Mouse (Mus musculus) megakaryocyte, embryonic 14.5 days (primary cell): ENCODE results near the gene Pbx2. TPM values are rescaled to one million over a fixed set of nuclear protein-coding genes. Genes with fewer than 3 reads are reported as not detected.
A peak's percentile ranks its signal among the peaks of the same experiment; 100 is the strongest.

ENCODE experiments used
- H3K27me3 ChIP-seq: replicated peaks from 2 replicates; pipeline ENCODE3; 2012; ENCODE audit warnings: inconsistent platforms
- H3K36me3 ChIP-seq: replicated peaks from 2 replicates; pipeline ENCODE3; 2012; ENCODE audit warnings: low read length, inconsistent platforms, mixed read lengths
- H3K4me1 ChIP-seq: 2 replicates; pipeline ENCODE4 v1.6.1; 2012; ENCODE audit warnings: inconsistent platforms
- H3K4me3 ChIP-seq: replicated peaks from 2 replicates; pipeline ENCODE3; 2012; ENCODE audit warnings: moderate library complexity, mild to moderate bottlenecking, inconsistent platforms
- H3K9me3 ChIP-seq: 2 replicates; pipeline ENCODE4 v1.6.1; 2012; ENCODE audit warnings: inconsistent platforms
- FLI1 ChIP-seq: IDR thresholded peaks from 2 replicates; pipeline ENCODE4 v1.6.1; 2012; ENCODE audit warnings: low read length, inconsistent platforms, mixed read lengths
- GATA1 ChIP-seq: IDR thresholded peaks from 3 replicates; pipeline ENCODE4 v1.6.1; 2012; ENCODE audit warnings: mixed read lengths, low read length, inconsistent platforms, borderline replicate concordance
- polyA plus RNA-seq: library from polyadenylated mRNA; stranded (reverse); fragments of >175 nt; gene quantifications from 2 replicates; pipeline ENCODE4 v1.2.3, GENCODE M21; 2012; ENCODE audit warnings: low replicate concordance; ENCODE audit not compliant: insufficient read depth

Pbx2 gene
- polyA plus RNA-seq, 1 experiment, result 181 TPM

DNA sequence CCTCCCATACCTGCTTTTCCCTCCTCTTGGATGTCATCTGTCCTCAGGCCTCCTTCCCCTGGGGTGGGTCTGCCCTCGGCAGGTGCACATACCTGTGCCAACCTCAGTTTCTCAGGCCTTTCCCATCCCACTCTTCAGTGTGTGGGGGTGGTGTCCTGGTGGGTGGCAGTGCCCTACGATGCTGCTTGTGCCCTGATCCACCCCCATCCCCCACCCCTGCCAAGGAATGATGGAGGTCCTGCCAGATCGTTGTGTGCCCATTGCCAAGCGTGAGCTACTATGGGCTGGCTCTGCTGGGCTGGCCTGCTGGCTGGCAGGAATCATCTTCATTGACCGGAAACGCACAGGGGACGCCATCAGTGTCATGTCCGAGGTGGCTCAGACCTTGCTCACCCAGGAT, 20.0 kb downstream of the Pbx2 start:
- H3K27me3 ChIP-seq, result no peaks in the 10 kb centered on the region
- peaks cover 46% of the 10 kb centered on the region for H3K4me1 ChIP-seq
- TF ChIP-seq FLI1 (no peak), GATA1 (no peak)
- no peak overlapping the region for H3K4me3 ChIP-seq
- peaks cover 85% of the 10 kb centered on the region for H3K36me3 ChIP-seq
- H3K9me3 ChIP-seq, result no peaks in the 10 kb centered on the region

DNA sequence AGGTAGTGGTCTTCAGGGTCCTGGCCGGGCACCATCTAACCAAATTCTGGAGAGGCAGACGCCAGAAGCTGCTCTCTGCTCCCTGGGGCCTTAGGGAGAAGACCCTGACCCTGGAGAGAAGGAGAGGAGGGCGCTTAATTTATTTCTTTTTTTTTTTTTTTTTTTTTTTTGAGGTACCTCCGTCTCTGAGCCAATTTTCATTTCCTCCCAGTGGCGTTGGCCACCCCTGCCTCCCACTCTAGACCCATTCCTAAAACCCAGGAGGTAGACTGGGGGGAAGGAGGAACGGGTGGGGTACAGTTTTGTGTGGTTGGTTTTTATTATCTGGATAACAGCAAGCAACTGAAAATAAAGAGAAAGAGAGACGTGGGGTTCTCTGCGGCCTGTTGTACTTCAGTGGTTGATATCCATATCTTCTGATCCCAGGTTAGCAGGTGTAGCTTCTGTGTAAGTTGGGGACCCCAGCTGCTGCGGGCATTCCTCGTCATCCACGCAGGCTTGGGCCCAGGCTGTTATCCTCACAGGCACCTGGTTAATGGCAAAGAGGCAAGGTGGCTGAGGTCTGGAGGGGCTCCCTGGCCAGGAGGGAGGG, 22.1 kb downstream of the Pbx2 start:
- no peak overlapping the region for H3K4me3 ChIP-seq
- no peaks in the 10 kb centered on the region for H3K27me3 ChIP-seq
- H3K4me1 ChIP-seq, result peaks cover 32% of the 10 kb centered on the region

DNA sequence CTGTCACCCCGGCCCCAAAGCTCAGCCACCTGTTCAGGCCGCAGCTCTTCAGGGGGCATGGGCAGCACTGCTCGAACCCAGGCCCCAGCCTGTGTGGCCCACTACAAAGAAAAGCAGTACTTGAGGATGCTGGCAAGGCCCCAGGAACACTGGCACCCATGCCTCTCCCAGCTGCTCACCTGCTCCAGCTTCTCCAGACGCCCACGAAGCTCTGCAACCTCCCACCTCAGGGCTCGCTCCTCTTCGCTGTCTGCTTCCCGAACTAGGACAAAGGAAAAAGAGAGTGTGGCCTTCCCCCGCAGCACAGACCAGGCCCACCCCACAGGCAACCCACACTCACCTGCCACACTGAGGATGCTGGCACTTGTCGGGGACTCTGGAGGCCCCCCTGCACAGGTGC, 22.8 kb downstream of the Pbx2 start:
- Histone ChIP-seq H3K4me3 (no peak overlapping the region), H3K27me3 (no peaks in the 10 kb centered on the region), H3K36me3 (peaks cover 85% of the 10 kb centered on the region), H3K9me3 (no peaks in the 10 kb centered on the region), H3K4me1 (peaks cover 25% of the 10 kb centered on the region)
- TF ChIP-seq GATA1, result no peak
- no peak for TF ChIP-seq FLI1

More for the DNA sequence above, 22.1 kb downstream of the Pbx2 start:
- Histone ChIP-seq H3K9me3 (no peaks in the 10 kb centered on the region), H3K36me3 (peaks cover 90% of the 10 kb centered on the region)
- TF ChIP-seq GATA1, result no peak
- no peak for TF ChIP-seq FLI1

DNA sequence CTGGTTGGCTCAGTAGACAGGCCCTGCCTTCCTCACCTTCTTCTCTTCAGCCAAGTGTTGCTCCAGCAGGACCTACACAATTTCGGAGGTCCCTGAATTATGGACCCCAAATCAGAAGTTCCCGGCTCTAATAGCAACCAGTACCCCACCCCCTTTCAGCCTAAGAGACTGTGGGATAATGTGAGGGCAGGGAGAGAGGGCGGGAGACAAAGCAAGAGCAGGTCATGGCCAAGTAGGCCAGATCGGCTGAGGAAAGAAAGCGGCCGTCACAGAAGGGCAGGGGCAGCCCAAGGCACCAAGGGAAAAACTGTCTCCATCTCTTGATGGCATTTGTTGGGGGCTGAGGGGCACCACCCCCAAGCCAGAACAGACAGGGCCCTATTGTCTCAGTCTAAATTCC, 24.8 kb downstream of the Pbx2 start, which contains the start of gene Egfl8:
TSS of gene Egfl8 (minus strand) at position 101 of the 400 bp plus-strand sequence.
- H3K36me3 ChIP-seq, result peaks cover 78% of the 10 kb centered on the region

DNA sequence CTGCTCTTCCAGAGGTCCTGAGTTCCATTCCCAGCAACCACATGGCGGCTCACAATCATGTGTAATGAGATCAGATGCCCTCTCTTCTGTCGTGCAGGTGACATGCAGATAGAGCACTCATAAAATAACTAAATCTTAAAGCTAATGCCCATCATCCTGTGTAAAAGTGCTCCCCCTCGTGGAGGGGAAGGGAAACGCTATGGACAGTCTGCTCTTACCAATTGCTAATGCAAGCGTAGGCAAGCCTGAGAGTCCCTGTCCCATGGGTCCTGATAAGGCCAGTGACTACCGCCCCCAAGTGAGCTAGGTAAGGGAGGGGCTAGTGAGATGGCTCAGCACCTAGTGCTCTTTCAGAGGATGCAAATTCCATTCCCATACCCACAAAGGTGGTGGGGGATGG, 27.9 kb downstream of the Pbx2 start:
- H3K36me3 ChIP-seq, result peaks cover 74% of the 10 kb centered on the region

More for the DNA sequence above, 24.8 kb downstream of the Pbx2 start, which contains the start of gene Egfl8:
- H3K27me3 ChIP-seq, result no peaks in the 10 kb centered on the region
- H3K9me3 ChIP-seq, result no peaks in the 10 kb centered on the region
- H3K4me3 ChIP-seq, result no peak within 1 kb of the TSS
- no peak for TF ChIP-seq GATA1
- no peak for TF ChIP-seq FLI1
- H3K4me1 ChIP-seq, result peaks cover 12% of the 10 kb centered on the region

DNA sequence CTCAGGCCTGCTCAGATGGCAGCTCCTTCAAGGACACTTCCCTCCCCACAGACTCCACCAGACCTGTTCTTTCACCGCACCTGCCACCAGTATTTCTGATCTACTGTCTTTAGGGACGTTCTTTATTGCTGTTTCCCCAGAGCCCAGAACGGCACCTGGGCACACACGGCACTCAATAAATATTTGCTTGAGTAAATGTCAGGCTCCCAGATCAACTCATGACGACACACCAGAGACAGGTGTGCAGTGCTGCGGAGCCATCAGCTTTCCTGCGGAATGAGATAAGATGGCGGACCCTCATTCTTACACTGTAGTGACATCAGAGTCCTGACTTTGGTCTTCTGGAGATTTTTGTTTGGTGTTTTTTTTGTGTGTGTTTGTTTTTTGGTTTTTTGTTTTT, 29.9 kb downstream of the Pbx2 start:
- no peak for TF ChIP-seq FLI1
- TF ChIP-seq GATA1, result no peak
- Histone ChIP-seq H3K4me3 (no peak overlapping the region), H3K4me1 (peaks cover 14% of the 10 kb centered on the region), H3K9me3 (no peaks in the 10 kb centered on the region), H3K36me3 (peaks cover 67% of the 10 kb centered on the region), H3K27me3 (no peaks in the 10 kb centered on the region)

More for the DNA sequence above, 27.9 kb downstream of the Pbx2 start:
- TF ChIP-seq GATA1 (no peak), FLI1 (no peak)
- Histone ChIP-seq H3K4me1 (peaks cover 11% of the 10 kb centered on the region), H3K4me3 (peak overlapping the region; percentile 3), H3K9me3 (no peaks in the 10 kb centered on the region), H3K27me3 (no peaks in the 10 kb centered on the region)

DNA sequence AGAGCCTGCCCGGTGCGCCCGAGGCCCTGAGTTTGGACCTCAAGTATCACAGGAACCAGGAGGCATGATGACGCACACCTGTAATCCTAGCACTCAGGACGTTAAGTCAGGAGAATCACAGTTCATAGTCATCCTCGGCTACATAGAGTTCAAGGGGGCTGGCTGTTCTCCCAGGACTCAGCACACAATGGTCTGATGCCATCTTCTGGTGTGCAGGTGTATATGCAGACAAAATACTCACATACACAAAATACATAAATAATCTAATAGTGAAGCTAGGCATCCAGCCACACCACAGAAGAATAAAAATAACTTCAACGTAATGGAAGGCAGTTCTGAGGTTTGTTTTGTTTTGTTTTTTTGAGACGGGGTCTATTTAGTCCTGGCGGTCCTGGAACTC, 32.1 kb downstream of the Pbx2 start:
- H3K27me3 ChIP-seq, result peaks cover 8% of the 10 kb centered on the region
- TF ChIP-seq FLI1 (no peak), GATA1 (no peak)
- H3K4me1 ChIP-seq, result peaks cover 28% of the 10 kb centered on the region
- peaks cover 53% of the 10 kb centered on the region for H3K36me3 ChIP-seq
- H3K4me3 ChIP-seq, result no peak overlapping the region
- no peaks in the 10 kb centered on the region for H3K9me3 ChIP-seq

DNA sequence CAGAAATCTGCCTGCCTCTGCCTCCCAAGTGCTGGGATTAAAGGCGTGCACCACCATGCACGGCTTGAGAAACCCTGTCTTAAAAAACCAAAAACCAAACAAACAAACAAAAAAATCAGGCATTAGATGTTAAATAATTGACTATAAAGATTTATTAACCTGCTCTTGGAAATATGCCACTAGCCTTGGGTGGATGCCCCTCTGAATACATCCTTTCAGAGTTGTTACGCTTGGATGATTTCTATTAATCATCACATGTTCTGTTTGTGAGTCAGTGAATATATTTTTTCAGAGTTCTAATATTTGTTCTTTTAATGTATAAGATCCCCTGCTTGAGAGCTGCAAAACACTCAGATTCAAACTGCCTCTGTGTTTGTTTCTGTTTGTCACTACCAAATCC, 33.9 kb downstream of the Pbx2 start:
- no peak for TF ChIP-seq FLI1
- TF ChIP-seq GATA1, result no peak
- peaks cover 47% of the 10 kb centered on the region for H3K36me3 ChIP-seq
- no peaks in the 10 kb centered on the region for H3K9me3 ChIP-seq
- H3K4me3 ChIP-seq, result no peak overlapping the region
- peaks cover 26% of the 10 kb centered on the region for H3K27me3 ChIP-seq
- peaks cover 38% of the 10 kb centered on the region for H3K4me1 ChIP-seq

DNA sequence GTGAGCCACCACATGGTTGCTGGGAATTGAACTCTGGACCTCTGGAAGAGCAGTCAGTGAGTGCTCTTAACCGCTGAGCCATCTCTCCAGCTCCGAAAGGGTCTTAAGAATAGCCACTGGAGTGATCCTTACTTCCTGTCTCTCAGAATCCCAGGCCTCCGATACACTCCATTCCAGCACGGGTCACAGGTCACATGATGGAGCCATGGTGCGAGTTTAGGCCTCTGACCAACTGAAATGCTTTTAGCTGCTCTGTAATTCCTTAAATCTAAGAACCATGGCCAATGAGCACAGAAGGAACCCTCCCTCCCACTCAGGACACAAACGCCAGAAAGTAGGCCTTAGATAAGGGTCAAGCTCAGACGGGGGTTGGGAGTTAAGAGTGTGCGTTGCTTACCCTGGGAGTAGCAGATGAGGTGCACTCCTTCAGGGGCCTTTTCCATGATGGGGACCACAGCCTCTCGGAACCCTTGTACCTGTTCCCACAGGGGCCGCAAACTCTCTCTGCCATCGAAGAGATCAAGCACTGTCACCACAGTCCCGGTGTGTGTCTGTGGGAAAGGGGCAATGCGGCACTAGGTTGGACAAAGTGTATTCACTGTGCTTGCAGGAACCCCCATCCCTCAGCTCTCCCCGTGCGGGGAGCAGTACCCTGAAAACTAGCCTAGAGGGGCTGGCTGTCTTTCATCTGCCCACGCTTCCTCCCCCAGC, 35.2 kb downstream of the Pbx2 start:
- H3K27me3 ChIP-seq, result peaks cover 38% of the 10 kb centered on the region
- peak overlapping the region; percentile 94 for H3K4me3 ChIP-seq
- H3K9me3 ChIP-seq, result no peaks in the 10 kb centered on the region
- H3K36me3 ChIP-seq, result peaks cover 40% of the 10 kb centered on the region
- TF ChIP-seq FLI1 (no peak), GATA1 (no peak)
- peaks cover 50% of the 10 kb centered on the region for H3K4me1 ChIP-seq

DNA sequence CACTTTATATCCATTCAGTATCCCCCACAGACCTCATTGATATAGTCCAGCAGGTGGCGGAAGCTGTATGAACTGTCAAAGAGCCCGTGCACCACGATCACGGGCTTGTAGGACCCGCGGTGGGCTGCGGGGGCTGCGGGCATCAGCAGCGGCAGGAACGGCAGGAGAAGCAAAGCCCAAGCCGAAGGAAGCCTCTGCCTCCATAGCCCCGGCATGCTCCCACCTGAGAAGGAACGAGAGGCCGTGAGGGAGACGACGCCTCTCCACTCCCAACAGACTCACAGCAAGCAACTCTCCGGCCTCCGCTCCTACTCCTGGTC, 35.7 kb downstream of the Pbx2 start:
- Histone ChIP-seq H3K4me3 (peak overlapping the region; percentile 94), H3K36me3 (peaks cover 37% of the 10 kb centered on the region), H3K27me3 (peaks cover 43% of the 10 kb centered on the region), H3K9me3 (no peaks in the 10 kb centered on the region), H3K4me1 (peaks cover 55% of the 10 kb centered on the region)
- TF ChIP-seq GATA1, result no peak
- no peak for TF ChIP-seq FLI1
